Mouse (Mus musculus) CH12F3 (cell line): ENCODE results near the gene C1ql4.

ENCODE experiments used
- in situ Hi-C: fragments of 300-500 bp; cut with MboI; formaldehyde crosslinking; loops from 2 replicates; pipeline ENCODE4 v1.14.3; 2020; ENCODE audit warnings: low sequenced_read_pairs

The C1ql4 gene

DNA sequence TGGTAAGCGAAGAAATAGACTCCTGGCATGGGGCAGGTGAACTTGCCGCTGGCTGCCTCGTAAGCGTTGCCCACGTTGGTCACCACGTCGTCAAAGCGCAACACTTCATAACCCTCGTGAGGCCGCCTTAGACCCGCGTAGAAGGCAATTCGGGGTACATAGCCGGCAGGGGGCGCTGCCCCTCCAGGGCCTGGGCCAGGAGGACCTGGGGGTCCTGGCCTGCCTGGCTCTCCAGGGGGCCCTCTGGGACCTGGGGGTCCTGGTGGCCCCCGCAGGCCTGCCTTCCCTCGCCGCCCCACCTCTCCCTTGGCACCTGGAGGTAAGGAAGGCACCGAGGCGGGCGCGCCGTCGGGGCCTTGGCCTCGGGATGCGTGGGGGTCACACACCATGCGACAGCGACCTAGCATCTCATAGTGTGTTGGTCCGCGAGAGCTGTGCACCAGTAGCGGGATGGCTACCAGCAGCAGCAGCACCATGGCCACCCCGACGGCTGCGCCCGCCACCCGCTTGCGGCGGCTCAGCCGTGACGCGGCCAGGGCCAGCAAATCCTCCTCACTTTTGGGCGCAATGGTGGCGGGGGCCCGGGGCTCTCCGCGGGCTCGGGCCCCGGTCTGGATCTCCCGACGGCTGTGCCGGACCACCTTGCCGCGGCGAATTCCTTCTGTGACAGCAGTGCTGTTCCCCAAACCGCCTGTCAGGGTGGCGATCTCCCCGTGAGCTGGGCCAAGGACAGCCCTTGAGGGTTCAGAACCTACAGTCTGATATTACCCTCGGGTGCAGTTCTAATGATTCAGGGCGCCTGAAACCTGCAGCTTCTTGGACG, at the start of gene C1ql4:
Gene C1ql4 (minus strand): TSS at position 565 of the 823 bp plus-strand sequence.
- in situ Hi-C loops, result no loop called here

DNA sequence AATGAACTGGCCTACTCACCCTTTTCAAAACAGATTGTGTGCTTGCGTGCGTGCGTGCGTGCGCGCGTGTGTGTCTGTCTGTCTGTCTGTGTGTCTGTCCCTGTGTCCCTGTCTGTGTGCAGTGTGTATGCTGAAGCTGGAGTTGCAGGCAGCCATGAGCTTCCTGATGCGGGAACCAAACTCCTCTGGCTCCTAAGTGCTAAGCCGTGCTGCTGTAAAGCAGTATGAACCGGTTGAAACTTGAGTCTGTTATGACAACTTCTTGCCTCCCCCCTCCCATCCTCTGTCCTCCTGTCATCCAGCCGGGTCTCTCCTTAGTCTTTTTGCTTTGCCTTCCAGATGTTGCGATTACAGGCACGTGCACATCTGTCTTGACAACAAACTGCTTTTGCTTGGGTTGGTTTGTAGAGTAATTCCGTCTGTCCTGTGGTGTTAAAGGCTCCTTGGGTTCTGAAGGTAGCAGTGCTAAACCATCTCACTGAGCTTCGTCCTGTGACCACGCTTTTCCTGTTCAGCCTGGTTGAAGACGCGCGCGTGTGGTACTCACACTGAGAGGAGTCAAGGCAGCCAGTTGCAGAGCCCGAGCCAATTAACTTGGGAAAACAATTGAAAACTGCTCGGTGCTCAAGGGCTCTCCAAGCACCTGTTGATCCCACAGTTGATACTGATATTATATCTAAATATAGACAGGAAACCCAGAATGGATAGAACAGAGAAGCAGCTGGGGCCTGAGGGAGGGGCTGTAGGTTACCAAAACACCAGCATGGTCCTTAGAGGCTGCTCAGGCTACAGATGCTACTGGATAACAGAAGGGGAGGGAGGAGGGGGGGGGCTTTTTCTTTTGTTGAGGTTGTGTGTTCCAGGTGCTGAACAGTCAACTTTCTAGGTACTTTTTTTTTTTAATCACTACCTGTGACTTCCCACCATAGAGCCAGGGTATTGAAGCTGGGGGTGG, 42.6 kb upstream of the C1ql4 start:
- in situ Hi-C loops, result no loop called here

DNA sequence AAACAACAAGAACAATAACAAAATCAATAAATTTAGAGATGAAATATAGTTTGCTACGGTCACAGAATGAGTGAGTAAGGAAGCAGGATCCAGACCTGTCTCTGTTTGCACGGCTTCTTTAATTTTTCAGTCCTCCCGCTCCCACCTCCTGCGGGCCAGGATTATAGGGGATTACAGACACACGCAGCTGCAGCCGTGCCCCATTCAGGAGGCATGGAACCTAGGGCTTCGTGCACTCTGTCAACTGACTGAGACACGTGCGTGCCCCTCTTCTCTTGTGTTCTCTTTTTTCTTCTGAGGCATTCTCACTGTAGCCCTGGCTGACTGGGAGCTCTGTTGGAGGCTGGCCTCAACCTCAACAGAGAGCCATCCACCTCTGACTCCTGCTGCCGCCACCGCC, 41.8 kb upstream of the C1ql4 start:
- in situ Hi-C loops, result no loop called here

DNA sequence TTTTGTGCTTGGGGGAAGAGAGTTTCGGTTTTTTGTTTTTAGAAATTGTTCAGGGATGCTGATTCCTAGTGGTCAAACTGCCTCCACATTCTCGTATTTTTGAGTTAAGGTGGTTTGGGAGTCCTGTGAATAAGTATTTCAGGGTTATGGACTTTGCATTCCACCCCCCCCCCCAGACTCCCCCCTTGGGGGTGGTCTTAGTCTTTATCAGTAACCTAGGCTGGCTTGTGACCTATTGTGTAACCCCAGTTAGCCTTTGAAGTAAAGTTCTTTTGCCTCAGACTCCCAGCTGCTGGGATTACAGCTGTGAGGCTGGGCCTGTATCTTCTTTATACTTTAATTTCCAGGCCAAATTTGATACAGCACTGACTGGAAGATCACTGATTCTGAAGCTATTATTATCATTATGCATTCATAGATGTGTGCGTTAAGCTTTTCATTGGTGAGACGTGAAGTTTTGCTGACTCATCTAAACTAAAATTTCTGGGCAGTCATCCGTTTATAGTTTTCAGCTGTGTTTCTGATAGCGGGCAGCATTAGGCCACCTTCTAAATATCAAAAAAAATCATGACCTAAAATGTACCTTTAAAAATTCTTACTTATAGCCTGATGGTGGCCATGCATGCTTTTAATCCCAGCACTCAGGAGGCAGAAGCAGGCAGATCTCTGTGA, 40.4 kb upstream of the C1ql4 start:
- in situ Hi-C loops, result no loop called here

DNA sequence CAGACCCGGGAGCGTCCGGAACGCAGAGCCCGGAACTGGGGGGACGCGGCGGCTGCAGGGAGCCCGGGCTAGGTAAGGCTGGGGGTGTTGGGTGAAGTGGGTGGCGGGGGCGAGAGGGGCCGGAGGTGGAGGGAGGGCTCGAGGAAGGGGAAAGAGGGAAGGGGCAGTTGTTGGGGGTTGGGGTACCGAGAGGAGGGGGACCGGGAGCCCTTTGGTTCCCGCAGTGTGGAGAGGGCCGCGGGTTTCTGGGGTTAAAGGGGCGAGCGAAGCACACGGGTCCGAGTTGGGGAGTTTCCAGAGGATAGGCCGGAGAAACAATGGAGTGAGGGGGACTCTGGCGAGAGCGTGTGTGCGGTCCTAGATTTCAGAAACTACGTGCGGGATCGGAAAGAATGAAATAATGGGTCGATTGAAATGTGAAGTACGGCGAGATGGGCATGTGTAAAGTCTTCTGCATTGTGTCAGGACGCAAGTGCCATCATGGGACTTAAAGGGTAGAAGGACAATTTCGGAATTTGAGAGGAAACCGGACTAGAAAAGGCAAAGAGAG, 39.3 kb upstream of the C1ql4 start:
- in situ Hi-C loops, result no loop called here

DNA sequence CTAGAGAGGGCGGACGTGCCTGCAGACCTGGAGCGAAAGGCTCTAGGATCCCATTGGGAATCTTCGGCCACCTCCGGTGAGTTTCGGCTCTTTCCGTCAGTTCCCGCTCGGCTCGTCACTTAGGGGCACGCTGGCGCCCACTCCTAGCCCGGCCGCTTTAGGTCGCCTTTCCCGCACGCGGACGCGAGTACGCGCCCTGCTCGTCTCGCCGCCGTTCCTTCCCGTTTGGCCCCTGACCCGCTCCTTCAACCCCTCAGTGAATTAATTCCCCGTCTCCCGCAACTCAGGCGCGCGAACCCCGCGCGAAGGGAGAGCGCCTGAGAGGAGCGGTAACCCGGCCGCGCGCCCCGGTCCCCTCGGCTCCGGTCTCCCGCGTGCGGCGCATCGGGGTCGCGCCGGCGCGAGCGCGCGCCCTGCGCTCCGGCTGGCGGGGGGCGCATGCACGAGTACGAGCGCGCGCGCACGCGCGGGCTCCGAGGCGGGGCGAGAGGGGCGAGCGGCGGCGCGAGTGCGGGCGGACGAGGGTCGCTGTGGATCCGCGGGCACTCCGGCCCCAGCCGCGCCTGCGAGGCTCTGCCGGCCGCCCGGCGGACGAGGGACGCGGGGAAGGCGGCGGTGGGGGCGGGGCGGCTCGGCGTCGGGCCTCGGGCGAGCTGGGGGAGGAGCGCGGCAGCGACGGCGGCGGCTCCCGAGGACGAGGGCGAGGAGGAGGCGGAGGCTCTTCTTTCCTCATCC, 38.6 kb upstream of the C1ql4 start:
- in situ Hi-C loops, result no loop called here

DNA sequence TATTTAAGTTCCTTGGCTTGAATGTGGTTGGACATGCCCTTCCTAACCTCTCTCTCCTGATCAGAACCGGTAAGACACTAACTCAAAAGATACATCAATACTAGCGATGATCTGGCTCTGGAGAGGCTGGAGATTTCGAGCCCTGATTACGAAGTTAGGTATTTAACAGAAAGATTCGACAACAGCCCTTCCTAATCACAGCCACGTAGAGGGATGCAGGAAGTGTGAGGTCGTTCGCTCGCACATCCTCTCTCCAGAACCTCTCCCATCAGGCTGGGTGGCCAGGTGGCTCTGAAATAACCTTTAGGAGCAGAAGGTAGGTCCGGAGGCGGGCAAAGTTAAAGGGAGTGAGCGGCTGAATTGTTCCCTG, 38.1 kb upstream of the C1ql4 start, which contains the start of gene Spats2:
Gene Spats2 (plus strand): TSS at position 206 of the 370 bp plus-strand sequence.
- in situ Hi-C loops, result no loop called here

DNA sequence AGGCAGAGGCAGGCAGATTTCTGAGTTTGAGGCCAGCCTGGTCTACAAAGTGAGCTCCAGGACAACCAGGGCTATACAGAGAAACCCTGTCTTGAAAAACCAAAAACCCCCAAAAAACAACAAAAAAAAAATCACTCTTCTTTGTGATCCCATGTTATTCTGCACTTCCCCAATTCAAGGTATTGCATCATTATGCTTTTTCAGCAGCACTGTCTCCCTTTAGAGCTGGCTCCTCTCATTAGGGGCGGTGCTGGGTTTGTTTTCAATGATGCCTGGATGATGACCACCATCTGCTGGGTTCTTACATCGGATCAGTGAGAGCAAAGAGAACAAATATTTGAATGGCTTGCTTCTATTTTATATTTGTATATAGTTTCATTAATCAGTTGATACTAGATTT, 35.0 kb upstream of the C1ql4 start:
- in situ Hi-C loops, result no loop called here

DNA sequence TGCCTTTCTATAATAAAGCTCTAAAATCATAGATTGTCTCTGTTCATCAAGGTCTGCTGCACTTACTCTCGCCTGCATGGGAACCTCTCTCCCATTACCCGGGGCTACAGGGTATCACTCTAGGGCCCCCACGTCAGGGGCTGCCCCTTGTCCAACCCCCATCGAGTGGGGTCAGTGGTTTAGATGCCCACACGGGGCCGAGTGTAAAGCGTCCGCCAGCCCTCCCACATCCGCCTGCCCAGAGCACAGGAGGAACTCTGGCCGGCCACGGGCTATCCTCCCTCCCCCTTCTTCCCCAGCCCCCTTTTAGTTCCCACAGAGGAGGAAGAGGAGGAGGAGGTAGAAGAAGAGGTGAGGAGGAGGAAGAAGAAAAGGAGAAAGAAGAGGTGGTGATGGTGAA, 33.2 kb upstream of the C1ql4 start:
- in situ Hi-C loops, result no loop called here

DNA sequence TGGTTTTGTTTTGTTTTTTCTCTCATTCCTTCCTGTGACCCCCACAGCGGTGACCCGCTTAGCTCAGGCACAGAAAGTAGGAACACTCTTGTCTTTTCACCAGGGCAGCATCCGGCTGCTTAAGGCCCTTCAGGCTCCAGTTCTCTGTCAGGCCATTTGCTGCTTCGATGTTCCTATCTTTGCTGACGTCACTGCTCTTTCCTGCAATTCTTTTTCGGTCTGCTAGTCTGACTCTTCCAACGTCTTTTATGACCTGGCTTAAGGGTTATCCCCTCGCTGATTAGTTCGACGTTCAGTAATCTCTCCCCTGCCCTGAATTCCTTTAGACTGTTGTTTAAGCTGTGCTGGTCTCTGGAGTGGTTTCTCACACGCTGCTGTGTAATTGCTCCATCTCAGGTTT, 28.9 kb upstream of the C1ql4 start:
- in situ Hi-C loops, result no loop called here

DNA sequence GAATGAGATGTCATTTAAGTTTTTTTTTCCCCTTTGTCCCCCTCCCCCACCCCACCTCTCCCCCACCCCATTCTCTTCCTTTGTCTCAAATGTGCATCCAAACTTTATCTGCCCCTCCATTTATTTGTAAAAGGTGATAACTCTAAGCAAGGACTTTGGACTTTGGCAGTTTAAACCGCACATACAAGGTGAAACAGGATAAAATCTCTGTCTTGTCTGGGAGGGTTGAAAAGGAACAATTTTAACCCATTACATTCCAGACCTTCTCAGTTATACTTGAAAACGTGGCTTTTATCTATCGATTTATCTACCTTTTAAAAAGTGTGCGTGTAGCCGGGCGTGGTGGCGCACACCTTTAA, 27.4 kb upstream of the C1ql4 start:
- in situ Hi-C loops, result no loop called here

DNA sequence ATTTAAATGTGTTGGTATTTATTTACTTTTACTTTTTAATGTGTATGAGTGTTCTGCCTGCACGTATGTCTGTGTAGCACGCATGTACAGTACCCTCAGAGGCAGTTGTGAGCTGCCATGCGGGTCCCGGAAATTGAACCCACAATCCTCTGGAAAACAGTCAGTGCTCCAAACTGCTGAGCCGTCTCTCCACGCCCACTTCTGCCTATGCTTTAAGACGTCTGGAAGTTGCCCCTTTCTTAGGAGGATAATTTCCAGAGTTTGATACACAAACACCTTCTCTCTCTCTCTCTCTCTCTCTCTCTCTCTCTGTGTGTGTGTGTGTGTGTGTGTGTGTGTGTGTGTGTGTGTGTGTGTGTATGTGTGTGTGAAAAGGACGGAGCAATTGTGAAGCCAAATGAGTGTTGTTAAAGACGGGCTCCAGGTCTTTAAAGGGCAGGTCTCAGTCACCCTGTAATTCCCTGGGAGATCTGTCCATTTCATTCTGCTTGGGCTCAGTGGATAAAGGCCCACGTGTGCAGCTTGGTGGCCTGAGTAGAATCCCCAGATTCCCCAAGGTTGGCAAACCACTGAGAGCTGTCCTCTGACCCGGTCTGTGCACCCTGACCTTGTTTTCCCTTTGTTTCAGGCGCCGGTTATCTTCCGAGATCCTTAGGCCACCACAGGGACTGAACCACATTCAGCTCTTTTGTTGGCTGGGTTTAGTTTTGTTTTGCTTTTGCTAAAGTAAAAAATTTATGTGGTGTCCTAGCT, 26.9 kb upstream of the C1ql4 start:
- in situ Hi-C loops, result no loop called here

DNA sequence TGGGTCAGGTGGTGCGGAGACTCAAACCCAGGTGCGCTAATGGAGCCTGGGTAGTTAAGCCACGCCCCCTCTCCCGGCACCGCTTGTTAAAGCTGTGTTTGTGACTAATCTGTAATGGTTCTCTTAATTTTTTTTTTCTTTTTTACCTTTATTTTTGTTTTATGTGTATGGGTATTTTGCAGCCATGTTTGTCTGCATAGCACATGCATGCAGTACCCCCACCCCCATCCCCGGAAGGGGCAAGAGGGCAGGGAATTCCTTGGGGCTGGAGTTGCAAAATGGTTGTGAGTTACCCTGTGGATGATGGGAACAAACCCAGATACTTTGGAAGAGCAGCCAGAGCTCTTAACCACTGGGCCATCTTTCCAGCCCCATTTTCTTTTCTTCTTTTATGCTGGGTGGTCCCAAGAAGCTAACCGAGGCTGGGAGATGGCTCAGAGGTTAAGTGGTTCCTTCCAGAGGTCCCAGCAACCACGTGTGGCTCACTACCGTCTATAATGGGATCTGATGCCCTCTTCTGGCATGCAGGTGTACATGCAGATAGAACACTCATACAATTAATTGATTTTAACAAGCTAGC, 25.9 kb upstream of the C1ql4 start:
- in situ Hi-C loops, result no loop called here

DNA sequence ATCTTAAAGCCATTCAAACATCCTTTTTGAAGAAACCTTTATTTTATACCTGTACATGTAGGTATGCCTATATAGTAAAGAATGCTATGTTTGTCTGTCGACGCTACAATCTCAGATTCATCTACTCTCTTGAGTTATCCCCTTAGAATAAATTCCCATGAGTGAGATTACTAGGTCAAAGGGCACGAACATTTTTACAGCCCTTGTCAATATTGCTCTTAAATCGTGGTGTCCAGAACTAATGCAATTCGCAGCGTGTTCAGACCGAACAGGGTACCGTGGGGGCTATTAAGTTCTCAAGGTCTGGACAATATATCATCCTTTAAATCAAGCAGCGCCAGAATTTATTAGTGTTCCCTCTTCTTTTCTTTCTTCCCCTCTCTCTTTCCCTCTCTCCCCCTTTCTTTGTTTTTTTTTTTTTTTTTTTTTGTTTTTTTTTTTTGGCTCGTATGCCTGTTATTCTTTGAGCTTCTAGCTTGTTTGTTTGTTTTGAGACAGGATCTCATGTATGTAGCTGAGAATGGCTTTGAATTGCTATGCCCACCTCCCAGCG, 25.3 kb upstream of the C1ql4 start:
- in situ Hi-C loops, result no loop called here

DNA sequence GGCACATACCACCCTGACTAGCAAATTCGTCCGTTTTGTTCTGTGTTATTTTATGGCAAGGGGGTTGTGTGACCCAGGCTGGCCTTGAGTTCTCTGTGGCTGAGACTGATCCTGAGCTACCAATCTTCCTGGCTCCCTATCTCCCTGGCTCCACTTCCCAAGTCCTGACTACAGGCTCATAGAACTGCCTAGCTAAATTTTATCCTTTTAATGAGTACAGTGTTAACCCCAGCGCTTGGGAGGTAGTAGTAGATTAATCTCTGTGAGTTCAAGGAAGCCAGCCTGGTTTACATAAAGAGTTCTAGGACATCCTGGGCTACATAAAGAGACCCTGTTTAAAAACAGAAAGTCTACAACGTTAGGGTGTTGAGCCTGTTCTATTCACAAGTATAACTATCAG, 24.2 kb upstream of the C1ql4 start:
- in situ Hi-C loops, result no loop called here

DNA sequence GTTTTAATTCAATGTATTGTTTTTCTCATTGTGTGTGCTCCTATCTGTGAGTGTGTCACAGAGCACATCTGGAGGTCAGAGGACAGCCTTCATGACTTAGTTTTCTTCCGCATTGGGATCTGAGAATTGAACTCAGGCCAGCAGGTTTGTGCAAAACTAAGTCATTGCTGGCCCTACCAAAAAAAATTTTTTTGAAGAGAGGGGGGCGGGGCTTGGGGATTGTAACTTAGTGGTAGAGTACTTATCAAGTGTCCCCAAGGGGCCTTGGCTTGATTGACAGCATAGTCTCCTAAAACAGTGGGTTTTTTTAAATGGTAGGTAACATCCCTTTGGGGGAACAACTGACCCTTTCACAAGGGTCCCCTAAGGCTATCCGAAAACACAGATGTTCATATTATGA, 23.5 kb upstream of the C1ql4 start:
- in situ Hi-C loops, result no loop called here

DNA sequence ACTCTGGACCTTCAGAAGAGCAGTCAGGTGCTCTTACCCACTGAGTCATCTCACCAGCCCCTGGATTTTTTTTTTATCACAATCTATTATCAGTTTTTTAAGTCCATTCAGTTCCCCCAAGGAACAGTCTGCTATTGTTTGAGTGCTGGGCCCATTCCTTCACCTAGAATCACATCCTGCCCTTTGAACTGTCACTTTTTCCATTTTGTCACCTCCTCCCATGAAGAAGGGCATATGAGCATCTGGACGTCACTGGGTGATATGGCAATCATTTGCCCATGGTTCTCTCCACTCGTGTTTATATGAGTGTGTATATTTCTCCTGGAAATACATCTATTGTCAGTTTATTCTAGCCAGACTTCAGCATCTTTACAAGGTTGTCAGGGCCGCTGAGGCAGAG, 20.2 kb upstream of the C1ql4 start:
- in situ Hi-C loops, result no loop called here

DNA sequence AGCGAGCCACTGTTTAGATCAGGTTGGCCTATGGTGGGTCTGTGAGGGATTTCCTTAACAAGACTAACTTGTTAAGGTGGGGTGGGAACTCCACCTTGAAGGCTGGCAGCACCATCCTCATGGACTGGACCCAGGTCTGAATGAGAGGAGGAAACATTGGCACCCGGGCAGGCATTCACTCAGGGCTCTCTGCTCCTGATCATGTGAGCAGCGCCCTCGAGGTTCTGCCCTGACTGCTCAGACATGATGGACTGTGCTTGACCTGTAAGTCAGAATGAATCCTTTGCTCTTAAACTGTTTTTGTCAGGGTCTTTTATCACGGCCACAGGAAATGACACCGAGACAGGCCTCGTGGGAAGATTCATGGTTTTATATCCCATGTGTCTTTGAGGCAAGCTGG, 17.6 kb upstream of the C1ql4 start:
- in situ Hi-C loops, result no loop called here

DNA sequence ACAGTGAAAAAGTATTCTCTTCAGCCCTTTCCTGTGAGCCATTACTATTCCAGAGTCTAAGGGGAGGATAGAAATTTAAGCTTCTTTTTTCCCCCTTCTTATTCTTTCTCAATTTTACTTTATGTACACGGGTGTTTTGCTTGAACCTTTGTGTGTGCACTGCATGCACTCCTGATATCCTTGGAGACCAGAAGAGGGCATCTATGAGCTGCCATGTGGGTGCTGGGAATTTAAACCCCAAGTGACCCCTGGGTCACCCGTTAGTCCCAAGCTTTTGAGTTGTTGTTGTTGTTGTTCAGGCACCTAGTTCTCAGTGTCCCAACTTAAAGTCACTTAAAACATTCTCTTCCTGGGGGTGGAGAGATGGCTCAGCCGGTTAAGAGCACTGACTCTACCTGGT, 12.4 kb upstream of the C1ql4 start:
- in situ Hi-C loops, result no loop called here
